Mouse (Mus musculus) megakaryocyte, embryonic 14.5 days (primary cell): ENCODE measurements at regions not wholly inside any gene's neighbourhood (a gene's known extent, or its start where the extent isn't known, plus 50 kb on each side); places are given as distances from the start of the nearest gene placed in this dataset.

Experiments
- FLI1 ChIP-seq: IDR thresholded peaks from 2 replicates; pipeline ENCODE4 v1.6.1; 2012; ENCODE audit warnings: low read length, inconsistent platforms, mixed read lengths
- GATA1 ChIP-seq: IDR thresholded peaks from 3 replicates; pipeline ENCODE4 v1.6.1; 2012; ENCODE audit warnings: mixed read lengths, low read length, inconsistent platforms, borderline replicate concordance

- no peak for TF ChIP-seq GATA1
- no peak for TF ChIP-seq FLI1
Observed at GRCm38 (mm10) chr10:19426835-19427234, 70.5 kb downstream of the Olig3 start.
